Mouse (Mus musculus) lung, postnatal 0 days (tissue): ENCODE data around the gene Gm20388. TPM values are rescaled to one million over a fixed set of nuclear protein-coding genes. Genes with fewer than 3 reads are reported as not detected.

Experiments used
- ATAC-seq: fragments of 200-750 bp; cut with Nextera tagmentation; 2 replicates; pipeline ENCODE4 v1.8.0; 2017; ENCODE audit warnings: moderate library complexity
- DNase-seq: peaks from one replicate; pipeline ENCODE4 v3.0.0-alpha.2; 2016; ENCODE audit warnings: low spot score
- H3K27ac ChIP-seq: fragments of 300-500 bp; sonication (generic); 2 replicates; pipeline ENCODE4 v1.5.1; 2014; ENCODE audit warnings: antibody characterized with exemption, mild to moderate bottlenecking, low read length, mixed read lengths
- H3K27me3 ChIP-seq: fragments of 300-500 bp; sonication (generic); replicated peaks from 2 replicates; pipeline ENCODE4 v1.6.1; 2014; ENCODE audit warnings: low read length, mixed read lengths; ENCODE audit not compliant: insufficient read depth
- H3K36me3 ChIP-seq: fragments of 300-500 bp; sonication (generic); 2 replicates; pipeline ENCODE4 v1.6.1; 2014; ENCODE audit warnings: low read length, mixed read lengths; ENCODE audit not compliant: insufficient read depth
- H3K4me1 ChIP-seq: fragments of 300-500 bp; sonication (generic); 2 replicates; pipeline ENCODE4 v1.6.1; 2014; ENCODE audit warnings: antibody characterized with exemption, low read depth, low read length, mixed read lengths; ENCODE audit not compliant: insufficient read depth
- H3K4me2 ChIP-seq: fragments of 300-500 bp; sonication (generic); replicated peaks from 2 replicates; pipeline ENCODE4 v1.6.1; 2014; ENCODE audit warnings: low read depth, mild to moderate bottlenecking, low read length, moderate library complexity, mixed read lengths
- H3K4me3 ChIP-seq: fragments of 300-500 bp; sonication (generic); 2 replicates; pipeline ENCODE4 v1.5.1; 2014; ENCODE audit warnings: low read depth, low read length
- H3K9ac ChIP-seq: fragments of 300-500 bp; sonication (generic); replicated peaks from 2 replicates; pipeline ENCODE4 v1.6.1; 2014; ENCODE audit warnings: low read depth, mild to moderate bottlenecking
- H3K9me3 ChIP-seq: fragments of 300-500 bp; sonication (generic); 2 replicates; pipeline ENCODE4 v1.6.1; 2016; ENCODE audit warnings: low read length, mixed read lengths
- CTCF ChIP-seq: IDR thresholded peaks from 2 replicates; pipeline ENCODE4 v1.5.1; 2016; ENCODE audit warnings: antibody characterized with exemption, mild to moderate bottlenecking
- EP300 ChIP-seq: IDR thresholded peaks from 2 replicates; pipeline ENCODE4 v1.6.1; 2016; ENCODE audit warnings: antibody characterized with exemption, mild to moderate bottlenecking, control low read depth
- WGBS: fragments of 180-500 bp; shearing (Covaris S2); extraction: QIAGEN DNeasy Blood & Tissue Kit; methylation state at CpG from one replicate; pipeline ENCODE4 v1.1.7; 2014; 5-methylcytosine and 5-hydroxymethylcytosine counted together
- polyA plus RNA-seq: library from polyadenylated mRNA; unstranded; fragments of >200 nt; fragmentation: Nextera tagmentation; extraction: Ambion mirVana; gene quantifications from 2 replicates; pipeline ENCODE4 v1.2.1, GENCODE M21; 2015

Gene Gm20388
- polyA plus RNA-seq, 1 experiment from 2014 or later, result not detected

- Histone ChIP-seq H3K27ac (no peak overlapping the region), H3K4me2 (no peak overlapping the region), H3K9ac (no peak overlapping the region), H3K9me3 (no peaks in the 10 kb centered on the region), H3K27me3 (peaks cover 40% of the 10 kb centered on the region), H3K4me3 (no peak overlapping the region), H3K4me1 (no peaks in the 10 kb centered on the region), H3K36me3 (no peaks in the 10 kb centered on the region)
- no peak for ATAC-seq
- no peak for DNase-seq
- TF ChIP-seq EP300 (no peak), CTCF (no peak)
- WGBS, result 76% methylated on average over 16 of the region's 16 CpGs
Measured at GRCm38 (mm10) chr8:121734262-121734661, 1823.6 kb downstream of the Gm20388 start.

GRCm38 (mm10) chr8:121736236-121736635 lies 1825.6 kb downstream of the Gm20388 start:
- Histone ChIP-seq H3K9ac (no peak overlapping the region), H3K36me3 (no peaks in the 10 kb centered on the region), H3K27me3 (peaks cover 23% of the 10 kb centered on the region), H3K9me3 (no peaks in the 10 kb centered on the region), H3K4me2 (no peak overlapping the region), H3K4me3 (no peak overlapping the region), H3K27ac (no peak overlapping the region), H3K4me1 (no peaks in the 10 kb centered on the region)
- 8% methylated on average over 7 of the region's 7 CpGs for WGBS
- DNase-seq (peak; percentile 81), ATAC-seq (0 out of 2 replicates have a peak, but pooled peaks have one; percentile 35)
- TF ChIP-seq EP300 (no peak), CTCF (no peak)

- Histone ChIP-seq H3K9me3 (no peaks in the 10 kb centered on the region), H3K9ac (no peak overlapping the region), H3K36me3 (no peaks in the 10 kb centered on the region), H3K4me3 (no peak overlapping the region), H3K27me3 (no peaks in the 10 kb centered on the region), H3K4me2 (no peak overlapping the region), H3K4me1 (no peaks in the 10 kb centered on the region), H3K27ac (no peak overlapping the region)
- TF ChIP-seq CTCF (no peak), EP300 (no peak)
- 80% methylated on average over 10 of the region's 10 CpGs for WGBS
- ATAC-seq, result no peak
- no peak for DNase-seq
Measured at GRCm38 (mm10) chr8:121740721-121741120, 1830.1 kb downstream of the Gm20388 start.

GRCm38 (mm10) chr8:121749501-121749900 lies 1838.9 kb downstream of the Gm20388 start:
- H3K36me3 ChIP-seq, result no peaks in the 10 kb centered on the region
- no peak overlapping the region for H3K4me3 ChIP-seq
- H3K9me3 ChIP-seq, result no peaks in the 10 kb centered on the region
- H3K4me1 ChIP-seq, result no peaks in the 10 kb centered on the region
- no peak overlapping the region for H3K4me2 ChIP-seq
- ATAC-seq, result no peak
- no peak overlapping the region for H3K9ac ChIP-seq
- 77% methylated on average over 9 of the region's 9 CpGs for WGBS
- no peaks in the 10 kb centered on the region for H3K27me3 ChIP-seq
- DNase-seq, result no peak
- H3K27ac ChIP-seq, result no peak overlapping the region
- no peak for TF ChIP-seq EP300
- no peak for TF ChIP-seq CTCF

- Histone ChIP-seq H3K27me3 (no peaks in the 10 kb centered on the region), H3K4me1 (no peaks in the 10 kb centered on the region), H3K9me3 (no peaks in the 10 kb centered on the region), H3K4me3 (no peak overlapping the region), H3K9ac (no peak overlapping the region), H3K36me3 (no peaks in the 10 kb centered on the region), H3K27ac (no peak overlapping the region), H3K4me2 (no peak overlapping the region)
- 42% methylated on average over 3 of the region's 3 CpGs for WGBS
- DNase-seq, result no peak
- TF ChIP-seq EP300 (no peak), CTCF (peak; percentile 32)
- ATAC-seq, result no peak
Measured at GRCm38 (mm10) chr8:121750512-121750911, 1839.9 kb downstream of the Gm20388 start.

- no peak overlapping the region for H3K4me2 ChIP-seq
- H3K27ac ChIP-seq, result no peak overlapping the region
- H3K4me1 ChIP-seq, result no peaks in the 10 kb centered on the region
- no peak overlapping the region for H3K4me3 ChIP-seq
- DNase-seq, result peak; percentile 36
- ATAC-seq, result no peak
- H3K36me3 ChIP-seq, result no peaks in the 10 kb centered on the region
- H3K27me3 ChIP-seq, result no peaks in the 10 kb centered on the region
- H3K9me3 ChIP-seq, result no peaks in the 10 kb centered on the region
- no peak overlapping the region for H3K9ac ChIP-seq
- TF ChIP-seq EP300 (no peak), CTCF (peak; percentile 92)
- 17% methylated on average over 3 of the region's 3 CpGs for WGBS
Measured at GRCm38 (mm10) chr8:121751407-121751806, 1840.8 kb downstream of the Gm20388 start.

GRCm38 (mm10) chr8:121758470-121758869 lies 1847.8 kb downstream of the Gm20388 start:
- Histone ChIP-seq H3K27ac (no peak overlapping the region), H3K36me3 (no peaks in the 10 kb centered on the region), H3K4me1 (no peaks in the 10 kb centered on the region), H3K9me3 (no peaks in the 10 kb centered on the region), H3K4me3 (no peak overlapping the region), H3K4me2 (no peak overlapping the region), H3K27me3 (no peaks in the 10 kb centered on the region), H3K9ac (no peak overlapping the region)
- TF ChIP-seq EP300, result no peak
- no peak for TF ChIP-seq CTCF
- ATAC-seq, result no peak
- WGBS, result 62% methylated on average over 12 of the region's 12 CpGs
- no peak for DNase-seq
